Mouse (Mus musculus) forebrain, postnatal 0 days (tissue): ENCODE data around the gene Slc4a2. TPM values are rescaled to one million over a fixed set of nuclear protein-coding genes. Genes with fewer than 3 reads are reported as not detected.

Experiments used
- ATAC-seq: fragments of 200-750 bp; cut with Nextera tagmentation; 2 replicates; pipeline ENCODE4 v1.8.0; 2017; ENCODE audit warnings: mild to moderate bottlenecking, moderate library complexity
- DNase-seq: peaks from one replicate; pipeline ENCODE4 v3.0.0-alpha.2; 2015
- H3K27ac ChIP-seq: fragments of 300-500 bp; sonication (generic); 2 replicates; pipeline ENCODE4 v1.5.1; 2014; ENCODE audit warnings: low read depth, mild to moderate bottlenecking, antibody characterized with exemption, low read length, moderate library complexity, mixed read lengths
- H3K27me3 ChIP-seq: fragments of 300-500 bp; sonication (generic); 2 replicates; pipeline ENCODE4 v1.6.1; 2014; ENCODE audit warnings: mild to moderate bottlenecking, low read length, mixed read lengths; ENCODE audit not compliant: insufficient read depth
- H3K36me3 ChIP-seq: fragments of 300-500 bp; sonication (generic); 2 replicates; pipeline ENCODE4 v1.6.1; 2014; ENCODE audit warnings: mild to moderate bottlenecking, moderate library complexity; ENCODE audit not compliant: insufficient read depth
- H3K4me1 ChIP-seq: fragments of 300-500 bp; sonication (generic); 2 replicates; pipeline ENCODE4 v1.6.1; 2014; ENCODE audit warnings: antibody characterized with exemption; ENCODE audit not compliant: insufficient read depth
- H3K4me2 ChIP-seq: fragments of 300-500 bp; sonication (generic); 2 replicates; pipeline ENCODE4 v1.6.1; 2014; ENCODE audit warnings: low read depth, mild to moderate bottlenecking, moderate library complexity
- H3K4me3 ChIP-seq: fragments of 300-500 bp; sonication (generic); 2 replicates; pipeline ENCODE4 v1.5.1; 2014; ENCODE audit warnings: low read depth, low read length, mixed read lengths
- H3K9ac ChIP-seq: fragments of 300-500 bp; sonication (generic); 2 replicates; pipeline ENCODE4 v1.6.1; 2014; ENCODE audit warnings: mild to moderate bottlenecking
- H3K9me3 ChIP-seq: fragments of 300-500 bp; sonication (generic); 2 replicates; pipeline ENCODE4 v1.6.1; 2016; ENCODE audit warnings: low read length
- CTCF ChIP-seq: sonication (generic); IDR thresholded peaks from 2 replicates; pipeline ENCODE4 v1.5.1; 2016; ENCODE audit warnings: antibody characterized with exemption, control low read depth, low read depth
- WGBS: fragments of 180-500 bp; shearing (Covaris S2); extraction: QIAGEN DNeasy Blood & Tissue Kit; methylation state at CpG from one replicate; pipeline ENCODE4 v1.1.7; 2014; 5-methylcytosine and 5-hydroxymethylcytosine counted together
- polyA plus RNA-seq: library from polyadenylated mRNA; unstranded; fragments of >200 nt; fragmentation: Nextera tagmentation; extraction: Ambion mirVana; gene quantifications from 2 replicates; pipeline ENCODE4 v1.2.1, GENCODE M21; 2015
- total RNA-seq: library from RNA; depleted of rRNA; stranded (reverse); fragments of >200 nt; gene quantifications from 2 replicates; pipeline ENCODE4 v1.2.3, GENCODE M21; 2014

The Slc4a2 gene
- total and polyA plus RNA-seq, 2 experiments from 2014 or later: 13.9 to 21.4 TPM

DNA sequence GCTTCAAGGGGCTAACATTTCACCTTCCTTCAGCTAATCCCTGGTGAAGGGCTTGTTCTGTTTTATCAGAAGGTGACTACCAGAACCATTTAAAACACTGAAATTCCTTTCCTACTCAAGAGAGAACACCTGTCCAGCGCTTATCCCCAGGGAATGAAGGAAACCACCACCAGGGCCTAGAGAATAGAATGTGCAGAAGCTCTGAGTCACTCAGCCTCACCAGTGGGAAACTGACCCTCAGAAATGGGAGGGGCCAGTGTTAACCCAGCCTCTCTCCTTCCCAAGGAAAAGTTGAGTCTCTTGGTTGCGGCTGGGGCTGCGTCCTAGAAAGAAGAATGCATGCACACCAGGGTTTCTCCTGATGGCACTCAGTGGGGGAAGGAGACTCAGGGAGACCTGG lies 31.4 kb downstream of the Slc4a2 start:
- H3K36me3 ChIP-seq: no peaks in the 10 kb centered on the region
- peak overlapping the region; percentile 0; the same call in 1 of the 2 replicates for H3K4me2 ChIP-seq
- WGBS: 63% methylated on average over 3 of the region's 3 CpGs
- H3K4me3 ChIP-seq: no peak overlapping the region
- no peaks in the 10 kb centered on the region for H3K27me3 ChIP-seq
- TF ChIP-seq CTCF: no peak
- DNase-seq (no peak), ATAC-seq (no peak)
- H3K9ac ChIP-seq: no peak overlapping the region; the same call in 1 of the 2 replicates
- H3K9me3 ChIP-seq: no peaks in the 10 kb centered on the region
- H3K27ac ChIP-seq: no peak overlapping the region
- H3K4me1 ChIP-seq: peaks cover 29% of the 10 kb centered on the region

DNA sequence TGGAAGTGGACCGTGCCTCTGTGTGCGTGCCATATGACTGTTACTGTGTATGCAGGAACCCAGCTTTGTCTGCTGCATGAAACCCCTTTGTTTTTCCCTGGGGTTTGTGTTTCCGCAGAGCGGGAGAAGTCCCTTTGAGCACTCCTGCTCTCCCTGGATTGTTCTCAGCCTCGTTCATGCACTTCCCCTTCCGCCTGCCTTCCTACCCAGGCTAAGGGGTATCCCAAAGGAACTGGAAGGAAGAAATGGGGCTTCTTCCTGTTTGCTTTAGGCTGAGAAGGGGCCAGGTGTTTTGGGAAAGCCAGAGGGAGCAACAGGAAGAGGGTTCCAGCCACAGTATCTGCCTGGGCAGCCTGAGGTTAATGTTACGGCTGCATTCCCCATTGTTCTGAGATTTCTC lies 32.0 kb downstream of the Slc4a2 start:
- Histone ChIP-seq H3K36me3 (no peaks in the 10 kb centered on the region), H3K4me1 (peaks cover 29% of the 10 kb centered on the region), H3K9ac (0 out of 2 replicates have a peak overlapping the region, but pooled peaks have one; percentile 6), H3K27ac (no peak overlapping the region), H3K9me3 (no peaks in the 10 kb centered on the region), H3K4me2 (0 out of 2 replicates have a peak overlapping the region, but pooled peaks have one; percentile 0), H3K27me3 (no peaks in the 10 kb centered on the region), H3K4me3 (no peak overlapping the region)
- ATAC-seq (no peak), DNase-seq (no peak)
- TF ChIP-seq CTCF: no peak
- WGBS: 50% methylated on average over 7 of the region's 7 CpGs

DNA sequence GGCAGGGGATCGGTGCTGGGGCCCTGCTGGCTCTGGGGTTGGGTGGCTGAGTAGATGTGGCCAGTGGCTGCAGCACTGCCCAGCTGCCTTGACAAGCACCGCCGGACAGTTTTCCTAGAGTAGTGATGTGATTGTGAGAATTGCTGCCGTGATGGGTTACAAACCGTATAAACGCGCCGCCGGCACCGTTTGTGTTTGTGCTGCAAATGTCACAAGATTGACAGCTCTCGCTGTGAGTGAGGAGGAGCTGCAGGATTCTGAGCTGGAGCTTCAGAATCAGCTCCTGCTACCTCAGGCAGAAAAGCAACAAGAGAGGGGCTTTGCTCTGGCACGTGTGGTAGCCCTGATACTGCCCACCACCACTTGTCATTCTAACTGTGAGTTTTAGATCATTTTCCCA lies 43.1 kb downstream of the Slc4a2 start:
- Histone ChIP-seq H3K36me3 (no peaks in the 10 kb centered on the region), H3K9ac (no peak overlapping the region), H3K9me3 (no peaks in the 10 kb centered on the region), H3K4me1 (no peaks in the 10 kb centered on the region), H3K27ac (no peak overlapping the region), H3K4me2 (0 out of 2 replicates have a peak overlapping the region, but pooled peaks have one; percentile 13), H3K4me3 (no peak overlapping the region), H3K27me3 (no peaks in the 10 kb centered on the region)
- no peak for DNase-seq
- ATAC-seq: no peak
- no peak for TF ChIP-seq CTCF
- 28% methylated on average over 12 of the region's 12 CpGs for WGBS

DNA sequence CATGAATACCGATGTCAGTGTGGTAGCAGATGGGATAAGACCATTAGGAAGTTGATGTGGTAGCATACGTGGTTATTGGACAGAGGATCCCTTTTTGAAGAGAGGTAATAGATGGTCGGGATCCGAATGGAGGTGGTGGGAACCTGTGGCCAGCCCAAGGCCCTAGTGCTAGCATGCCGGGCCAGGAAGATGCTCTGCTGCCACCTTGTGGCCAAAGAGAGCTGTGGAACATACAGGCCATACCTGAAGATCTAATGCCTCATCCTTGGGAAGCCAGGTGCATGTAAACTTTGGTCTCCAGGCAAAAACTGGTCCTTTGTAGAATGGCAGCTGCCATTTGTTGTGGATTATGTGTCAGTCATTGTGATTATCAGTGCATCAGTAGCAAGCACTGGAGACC lies 47.0 kb downstream of the Slc4a2 start:
- ATAC-seq (peak; percentile 67), DNase-seq (peak; percentile 85)
- H3K4me2 ChIP-seq: no peak overlapping the region
- no peaks in the 10 kb centered on the region for H3K27me3 ChIP-seq
- TF ChIP-seq CTCF: peak; percentile 94
- no peaks in the 10 kb centered on the region for H3K9me3 ChIP-seq
- H3K36me3 ChIP-seq: no peaks in the 10 kb centered on the region
- H3K4me1 ChIP-seq: no peaks in the 10 kb centered on the region
- H3K4me3 ChIP-seq: no peak overlapping the region
- H3K9ac ChIP-seq: no peak overlapping the region
- H3K27ac ChIP-seq: no peak overlapping the region
- WGBS: 12% methylated on average over 5 of the region's 5 CpGs

DNA sequence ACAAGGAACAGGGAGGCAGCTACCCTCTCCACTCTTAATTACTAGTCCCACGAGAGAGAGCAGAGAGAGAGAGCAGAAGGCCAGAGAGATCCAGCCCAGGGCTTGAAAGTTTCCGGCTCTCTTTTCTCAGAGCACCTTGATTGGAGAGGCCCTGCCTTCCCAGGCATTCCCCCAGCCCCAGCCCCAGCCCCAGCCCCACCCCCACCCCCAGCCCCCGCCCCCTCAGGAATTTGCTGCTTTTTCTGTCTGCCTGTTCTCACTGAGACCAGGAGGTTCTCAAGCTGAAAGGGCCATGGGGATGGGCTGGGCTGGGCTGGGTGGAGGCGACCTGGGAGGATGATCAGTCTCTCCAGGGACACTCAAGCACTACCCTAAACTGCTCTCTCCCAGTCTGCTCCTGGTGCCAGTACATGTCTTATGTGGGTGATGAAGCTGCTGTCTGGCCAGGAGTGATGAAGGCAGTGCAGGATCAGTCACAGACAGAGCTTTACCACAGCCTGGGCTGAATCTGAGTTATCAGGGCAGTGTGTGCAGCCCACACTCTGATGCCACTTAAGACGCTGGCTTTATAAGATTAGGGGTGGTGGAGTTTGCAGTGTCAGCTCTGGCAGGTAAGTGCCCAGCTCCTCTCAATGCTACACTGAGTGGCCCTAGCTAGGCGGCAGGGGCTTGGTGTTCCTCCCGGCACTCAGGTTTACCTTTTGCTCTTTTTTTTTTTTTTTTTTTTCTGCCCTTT lies 49.4 kb downstream of the Slc4a2 start:
- H3K4me2 ChIP-seq: no peak overlapping the region

DNA sequence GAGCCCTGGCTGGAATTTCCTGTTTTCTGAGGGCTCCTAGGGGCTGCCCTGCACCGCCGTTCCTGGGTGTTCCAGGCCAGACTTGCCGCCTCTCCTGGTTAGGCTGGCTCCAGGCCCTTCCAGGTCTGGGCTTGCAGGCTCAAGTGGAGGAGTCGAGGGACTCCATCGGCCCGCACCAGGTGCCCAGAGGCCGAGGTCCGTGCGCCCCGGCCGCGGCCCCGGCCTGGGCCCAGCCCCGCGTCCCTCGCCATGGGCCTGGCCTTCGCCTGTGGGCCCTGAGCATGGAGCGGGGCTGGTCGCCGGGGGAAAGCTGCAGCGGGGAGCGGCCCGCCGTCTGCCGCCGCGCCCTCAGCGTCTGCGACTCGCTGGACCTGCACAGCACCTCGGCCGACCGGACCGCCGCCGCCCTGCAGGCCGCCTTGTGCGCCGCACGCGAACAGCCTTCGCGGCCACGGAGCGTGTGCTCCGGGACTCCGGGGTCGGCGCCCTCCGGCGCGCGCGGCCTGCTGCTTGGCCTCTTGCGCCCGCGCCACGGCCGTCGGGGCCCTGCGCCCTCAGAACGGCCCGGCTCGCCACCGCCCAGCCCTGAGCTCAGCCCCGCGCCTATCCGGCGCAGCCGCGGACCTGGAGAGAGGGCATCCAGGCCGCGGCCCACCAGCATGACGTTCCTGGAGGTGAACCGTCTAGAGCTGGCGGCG lies 50.5 kb downstream of the Slc4a2 start:
- no peaks in the 10 kb centered on the region for H3K27me3 ChIP-seq
- ATAC-seq (peak; percentile 7; the same call in 1 of the 2 replicates), DNase-seq (no peak)
- H3K4me3 ChIP-seq: peak overlapping the region; percentile 29
- H3K36me3 ChIP-seq: peaks cover 28% of the 10 kb centered on the region
- no peak for TF ChIP-seq CTCF
- H3K4me1 ChIP-seq: no peaks in the 10 kb centered on the region
- 10% methylated on average over 77 of the region's 77 CpGs for WGBS
- no peaks in the 10 kb centered on the region for H3K9me3 ChIP-seq
- H3K9ac ChIP-seq: 0 out of 2 replicates have a peak overlapping the region, but pooled peaks have one; percentile 25
- H3K27ac ChIP-seq: no peak overlapping the region
- H3K4me2 ChIP-seq: peak overlapping the region; percentile 60

More for the DNA sequence above, 49.4 kb downstream of the Slc4a2 start:
- Histone ChIP-seq H3K9ac (no peak overlapping the region), H3K27me3 (no peaks in the 10 kb centered on the region), H3K27ac (no peak overlapping the region), H3K36me3 (peaks cover 17% of the 10 kb centered on the region), H3K4me3 (no peak overlapping the region), H3K4me1 (no peaks in the 10 kb centered on the region), H3K9me3 (no peaks in the 10 kb centered on the region)
- DNase-seq (no peak), ATAC-seq (no peak)
- 46% methylated on average over 7 of the region's 7 CpGs for WGBS
- no peak for TF ChIP-seq CTCF
